Mouse (Mus musculus): ENCODE results near the gene Cflar.
"Not testable (repeated sequence)": the region's sequence is repeated elsewhere in the genome, so short reads cannot be mapped to it uniquely, and the experiment has no call there.

Gene Cflar

DNA sequence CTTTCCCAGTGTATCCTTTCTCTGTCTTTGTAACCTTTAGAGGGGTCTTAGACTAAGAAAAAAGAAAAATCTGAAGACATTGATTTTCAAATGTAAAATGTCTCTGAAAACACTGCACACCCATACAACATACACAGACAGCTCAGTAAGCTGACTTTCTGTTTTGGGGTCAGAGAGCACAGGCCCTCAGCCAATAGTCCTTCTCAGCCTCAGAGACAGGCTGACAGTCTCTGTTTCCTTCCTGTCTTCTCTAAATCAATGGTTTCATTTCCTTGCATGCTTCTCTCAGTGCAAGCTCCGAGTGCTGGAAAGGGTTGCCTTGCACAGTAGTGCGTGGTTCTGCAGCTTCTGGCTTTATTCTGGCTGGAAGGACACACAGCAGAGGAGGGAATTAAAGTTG, 62.6 kb downstream of the Cflar start:
- no peak for DNase-seq (ENCODE audit: low spot score in 2 of 2)

DNA sequence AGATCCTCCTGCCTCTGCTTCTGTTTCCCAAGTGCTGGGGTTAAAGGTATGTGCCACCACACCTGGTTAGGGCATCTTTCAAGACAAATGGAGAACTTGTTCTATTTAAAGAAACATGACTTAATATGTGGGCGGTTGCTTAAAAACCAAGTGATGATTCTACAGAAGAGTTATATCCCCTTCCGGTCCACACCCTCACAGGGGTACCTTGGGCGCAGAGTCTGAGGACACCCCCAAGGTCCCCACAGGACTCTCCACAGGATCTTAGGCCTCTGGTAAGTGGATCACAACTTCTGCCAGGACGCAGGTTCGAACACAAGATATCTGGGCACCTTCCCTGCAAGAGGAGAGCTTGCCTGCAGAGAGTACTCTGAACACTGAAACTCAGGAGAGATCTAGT, 64.1 kb downstream of the Cflar start:
- DNase-seq (ENCODE audit: low spot score in 2 of 2) = no peak

DNA sequence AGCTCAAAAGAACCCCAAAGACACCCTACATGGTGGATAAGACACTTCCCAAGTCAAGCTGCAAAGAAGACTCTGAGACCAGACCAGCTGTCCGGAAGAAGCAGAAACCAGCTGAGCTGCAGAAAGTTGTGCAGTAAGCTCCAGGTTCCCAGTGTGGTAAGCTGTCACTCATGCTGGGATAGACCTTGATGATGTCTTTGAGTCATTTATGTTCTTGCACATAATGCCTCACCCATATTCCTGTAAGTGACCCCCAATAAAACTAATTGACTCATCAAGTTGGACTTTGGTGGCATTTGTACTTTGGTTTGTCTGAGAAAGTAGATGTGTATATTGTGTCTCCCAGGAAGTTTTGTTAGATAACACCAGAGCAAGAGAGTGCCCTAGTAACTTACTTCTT, 66.3 kb downstream of the Cflar start:
- DNase-seq (ENCODE audit: low spot score in 2 of 2) = no peak

DNA sequence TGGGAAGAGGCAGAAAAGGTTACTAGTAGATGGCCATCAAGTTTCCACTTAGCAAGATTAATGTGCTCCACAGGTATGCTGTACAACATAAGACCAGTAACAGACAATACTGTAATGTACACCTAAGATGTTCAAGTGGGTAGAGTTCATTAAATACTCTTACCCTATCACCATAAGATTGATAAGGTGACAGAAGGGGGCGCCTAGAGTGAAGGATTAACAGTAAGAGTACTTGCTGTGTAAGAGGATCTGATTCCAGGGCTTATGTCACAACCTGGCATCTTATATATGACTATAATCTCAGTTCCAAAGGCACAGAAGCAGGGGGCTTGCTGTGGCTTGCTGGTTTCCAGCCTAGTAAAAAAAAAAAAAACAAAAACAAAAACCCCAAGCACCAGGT, 66.9 kb downstream of the Cflar start:
- no peak for DNase-seq (ENCODE audit: low spot score in 2 of 2)

DNA sequence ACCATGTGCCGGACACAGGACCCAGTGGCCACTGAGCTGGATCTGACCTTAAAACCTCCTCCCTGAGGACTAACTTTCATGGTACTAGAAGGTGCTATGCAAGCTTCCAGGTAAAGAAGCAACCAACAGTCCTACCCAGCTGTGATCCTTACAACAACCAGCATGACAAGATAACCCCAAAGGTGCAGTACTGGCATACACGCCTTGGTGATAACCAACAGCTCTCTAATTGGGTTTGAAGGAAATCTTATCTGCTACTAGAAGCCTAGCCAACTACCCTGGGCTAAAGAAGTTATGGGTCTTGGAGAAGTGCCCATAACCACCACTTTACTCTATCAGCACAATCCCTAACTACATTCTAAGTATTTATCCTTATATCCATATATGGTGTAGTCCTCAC, 75.0 kb downstream of the Cflar start:
- no peak for DNase-seq (ENCODE audit: low spot score in 2 of 2)

DNA sequence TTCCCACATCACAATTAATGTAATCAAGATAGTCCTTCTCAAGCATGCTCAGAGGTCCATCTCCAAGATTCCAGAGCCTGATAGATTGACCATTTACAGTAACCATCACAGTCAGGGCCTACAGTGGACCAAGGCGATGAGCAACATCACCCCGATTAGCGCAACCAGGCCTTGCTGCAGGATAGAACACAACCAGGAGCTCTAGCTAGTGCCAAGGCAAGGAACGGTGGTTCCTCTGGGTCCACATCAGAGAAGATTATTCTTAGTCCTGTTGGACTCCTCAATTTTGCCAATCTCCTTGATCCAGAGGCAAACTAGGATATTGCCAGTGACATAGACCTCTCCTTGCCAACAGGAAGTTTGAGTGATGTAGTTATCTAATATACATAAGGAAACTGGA, 77.1 kb downstream of the Cflar start:
- DNase-seq (ENCODE audit: low spot score in 2 of 2) = no peak

DNA sequence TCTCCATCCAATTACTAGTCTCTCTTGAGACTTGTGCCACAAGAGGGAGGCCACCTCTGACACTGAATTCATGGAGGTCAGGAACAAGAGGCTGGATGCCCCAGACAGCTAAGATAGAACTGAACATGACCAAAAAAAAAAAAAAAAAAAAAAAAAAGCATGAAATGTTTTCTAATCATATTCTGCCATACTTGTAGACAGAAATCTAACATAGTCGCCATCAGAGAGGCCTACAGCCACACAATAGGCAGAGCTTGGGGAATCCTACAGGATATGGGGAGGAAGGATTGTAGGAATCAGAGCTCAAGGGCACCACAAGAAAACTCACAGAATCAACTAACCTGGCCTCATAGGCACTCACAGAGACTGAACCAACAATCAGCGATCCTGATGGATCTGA, 83.4 kb downstream of the Cflar start:
- DNase-seq (ENCODE audit: low spot score in 2 of 2) = no peak

DNA sequence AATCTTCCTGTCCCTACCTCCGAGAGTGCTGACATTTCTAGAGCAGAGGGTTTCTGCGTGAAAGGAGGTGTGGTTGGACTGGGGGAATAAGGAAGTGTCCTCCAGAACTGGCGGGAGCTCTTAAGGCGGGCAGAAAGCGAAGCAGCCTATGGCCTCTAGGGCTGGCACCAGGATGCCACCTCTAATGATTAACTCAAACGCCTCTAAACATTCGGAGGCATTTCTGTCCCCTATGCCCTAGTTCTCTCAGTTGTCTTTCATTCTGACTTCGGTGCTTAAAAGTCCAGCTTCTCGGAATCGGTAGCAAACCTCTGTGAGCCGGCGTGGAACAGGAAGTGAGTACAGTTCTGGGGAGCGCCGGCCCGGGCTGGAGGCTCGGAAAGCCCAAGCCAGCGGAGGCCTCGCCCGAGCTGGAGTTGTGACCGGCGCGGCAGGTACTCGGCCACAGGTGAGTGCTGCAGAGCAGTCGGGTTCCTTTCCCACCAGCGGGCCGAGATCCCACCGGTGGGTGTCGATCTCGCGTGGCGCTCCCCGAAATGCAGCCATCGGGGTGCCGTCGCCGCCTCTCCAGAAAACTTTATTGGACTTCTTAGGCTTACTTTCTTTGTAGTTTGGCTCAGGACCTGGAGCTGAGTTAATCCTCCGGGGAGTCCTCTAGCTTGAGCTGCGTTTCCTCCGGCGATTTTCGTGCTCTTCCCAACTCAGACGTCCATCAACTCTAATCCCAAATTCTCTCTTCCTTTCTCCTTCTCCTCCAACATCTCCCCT, 84.2 kb downstream of the Cflar start, which contains the start of gene Casp8:
Gene Casp8, plus strand, starts transcription at position 84 of the 768 bp plus-strand sequence.
- no peak for DNase-seq (ENCODE audit: low spot score in 2 of 2)

DNA sequence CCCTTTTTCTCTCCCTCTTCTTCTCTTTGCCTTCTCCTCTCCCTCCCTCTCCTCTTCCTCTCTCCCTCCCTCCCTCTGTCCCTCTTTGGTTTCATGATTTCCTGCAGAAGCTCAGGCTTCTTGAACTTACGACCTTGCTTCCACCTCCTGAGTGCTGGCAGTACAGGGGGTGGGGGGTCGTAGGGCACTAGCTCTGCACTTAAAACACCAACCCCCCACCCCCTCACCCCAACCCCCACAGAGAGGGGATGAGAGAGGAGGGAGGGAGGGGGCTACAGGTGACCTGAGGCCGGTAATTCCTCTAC, 84.7 kb downstream of the Cflar start:
- DNase-seq (ENCODE audit: low spot score in 2 of 2) = no peak

DNA sequence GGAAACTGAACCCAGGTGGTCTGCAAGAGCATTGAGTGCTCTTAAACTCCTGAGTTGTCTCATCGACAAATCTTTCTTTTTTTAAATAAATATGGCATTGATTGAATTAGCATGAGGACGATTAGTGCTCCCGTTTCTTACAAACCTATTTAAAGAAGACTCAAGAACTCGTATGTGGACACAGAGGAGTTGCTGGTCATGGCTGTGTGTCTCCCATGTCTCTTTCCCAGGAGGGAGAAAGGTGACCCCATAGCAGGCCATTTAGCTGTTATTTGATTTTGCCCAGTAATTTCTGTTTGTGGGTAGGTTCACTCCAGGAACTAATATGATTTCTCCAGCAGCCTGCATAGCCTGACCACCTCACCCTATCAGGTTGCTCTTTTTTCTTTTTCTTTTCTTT, 85.5 kb downstream of the Cflar start:
- DNase-seq (ENCODE audit: low spot score in 2 of 2) = no peak

DNA sequence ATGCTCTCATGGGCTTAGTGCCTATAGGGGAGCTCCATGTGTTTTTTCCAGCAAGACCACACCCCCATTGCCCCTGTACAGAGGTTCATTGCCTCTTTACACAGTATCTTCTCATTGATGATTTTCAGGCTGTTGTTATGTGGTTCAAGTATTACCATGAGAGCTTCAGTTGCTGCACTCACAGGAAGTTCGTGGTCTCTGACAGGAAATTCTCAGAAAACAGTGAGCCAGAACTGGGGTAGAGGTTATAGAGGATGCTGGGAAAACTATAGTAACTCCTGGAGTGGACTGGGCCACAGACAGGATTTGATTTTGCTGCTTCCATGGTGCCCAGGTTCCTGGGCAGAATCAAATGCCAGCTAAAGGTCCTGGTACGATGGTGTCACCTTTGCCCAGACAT, 86.1 kb downstream of the Cflar start:
- DNase-seq (ENCODE audit: low spot score in 2 of 2) = no peak

DNA sequence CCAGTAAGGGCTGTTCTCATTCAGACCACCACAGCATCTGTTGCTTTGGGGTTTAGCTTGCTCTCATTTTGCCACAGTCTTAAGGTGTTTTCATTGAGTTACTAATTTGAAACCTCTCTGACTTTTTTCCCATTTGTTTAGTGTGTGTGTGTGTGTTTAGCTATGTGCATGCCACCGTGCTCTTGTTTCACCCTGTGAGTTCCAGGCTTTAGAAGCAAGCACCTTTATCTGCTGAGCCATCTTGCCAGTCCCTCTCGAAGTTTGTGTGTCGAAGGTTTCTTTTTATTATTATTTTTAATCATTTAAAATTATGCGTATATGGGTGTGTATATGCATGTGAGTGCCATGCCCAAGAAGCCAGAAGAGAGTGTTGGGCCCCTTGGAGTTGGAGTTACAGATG, 87.6 kb downstream of the Cflar start:
- DNase-seq (ENCODE audit: low spot score in 2 of 2) = no peak

DNA sequence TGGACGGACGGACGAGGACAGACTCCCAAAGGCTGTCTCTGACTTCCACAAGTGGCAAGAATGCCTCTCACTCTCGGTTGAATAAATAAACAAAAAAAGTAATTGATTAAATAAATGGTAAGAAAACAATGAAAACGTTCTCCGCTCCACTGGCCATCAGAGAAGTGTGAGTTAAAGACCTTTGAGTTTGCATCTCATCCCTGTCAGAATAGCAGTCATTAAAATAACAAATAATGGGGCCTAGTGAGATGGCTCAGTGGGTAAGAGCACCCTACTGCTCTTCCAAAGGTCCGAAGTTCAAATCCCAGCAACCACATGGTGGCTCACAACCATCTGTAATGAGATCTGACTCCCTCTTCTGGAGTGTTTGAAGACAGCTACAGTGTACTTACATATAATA, 89.3 kb downstream of the Cflar start:
- DNase-seq (ENCODE audit: low spot score in 2 of 2) = not testable (repeated sequence)

DNA sequence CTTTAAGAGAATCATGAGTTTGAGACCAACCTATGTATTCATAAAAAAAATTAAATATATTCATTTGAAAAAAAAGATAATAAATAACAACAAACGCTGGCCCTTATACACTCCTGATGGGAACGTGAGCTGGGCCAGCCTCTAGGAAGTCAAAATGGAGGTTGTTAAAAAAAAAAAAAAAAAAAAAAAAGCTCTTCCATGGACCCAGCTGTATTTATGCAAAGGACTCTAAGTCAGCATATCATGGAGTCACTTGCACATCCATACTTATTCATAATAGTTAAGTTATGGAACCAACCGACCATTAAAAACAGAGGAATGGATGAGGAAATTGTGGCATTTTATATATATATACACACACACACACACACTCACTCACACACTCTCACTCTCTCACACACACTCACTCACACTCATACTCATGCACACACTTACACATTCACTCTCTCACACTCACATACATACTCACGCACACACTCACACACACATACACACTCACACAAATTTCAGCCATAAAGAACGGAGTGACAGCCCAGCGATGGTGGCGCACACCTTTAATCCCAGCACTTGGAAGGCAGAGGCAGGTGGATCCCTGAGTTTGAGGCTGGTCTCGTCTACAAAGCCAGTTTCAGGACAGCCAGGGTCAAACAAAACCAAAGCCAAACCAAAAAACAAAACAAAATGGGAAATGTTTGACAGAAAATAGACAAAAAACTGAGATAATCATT, 90.4 kb downstream of the Cflar start:
- DNase-seq (ENCODE audit: low spot score in 2 of 2) = no peak

DNA sequence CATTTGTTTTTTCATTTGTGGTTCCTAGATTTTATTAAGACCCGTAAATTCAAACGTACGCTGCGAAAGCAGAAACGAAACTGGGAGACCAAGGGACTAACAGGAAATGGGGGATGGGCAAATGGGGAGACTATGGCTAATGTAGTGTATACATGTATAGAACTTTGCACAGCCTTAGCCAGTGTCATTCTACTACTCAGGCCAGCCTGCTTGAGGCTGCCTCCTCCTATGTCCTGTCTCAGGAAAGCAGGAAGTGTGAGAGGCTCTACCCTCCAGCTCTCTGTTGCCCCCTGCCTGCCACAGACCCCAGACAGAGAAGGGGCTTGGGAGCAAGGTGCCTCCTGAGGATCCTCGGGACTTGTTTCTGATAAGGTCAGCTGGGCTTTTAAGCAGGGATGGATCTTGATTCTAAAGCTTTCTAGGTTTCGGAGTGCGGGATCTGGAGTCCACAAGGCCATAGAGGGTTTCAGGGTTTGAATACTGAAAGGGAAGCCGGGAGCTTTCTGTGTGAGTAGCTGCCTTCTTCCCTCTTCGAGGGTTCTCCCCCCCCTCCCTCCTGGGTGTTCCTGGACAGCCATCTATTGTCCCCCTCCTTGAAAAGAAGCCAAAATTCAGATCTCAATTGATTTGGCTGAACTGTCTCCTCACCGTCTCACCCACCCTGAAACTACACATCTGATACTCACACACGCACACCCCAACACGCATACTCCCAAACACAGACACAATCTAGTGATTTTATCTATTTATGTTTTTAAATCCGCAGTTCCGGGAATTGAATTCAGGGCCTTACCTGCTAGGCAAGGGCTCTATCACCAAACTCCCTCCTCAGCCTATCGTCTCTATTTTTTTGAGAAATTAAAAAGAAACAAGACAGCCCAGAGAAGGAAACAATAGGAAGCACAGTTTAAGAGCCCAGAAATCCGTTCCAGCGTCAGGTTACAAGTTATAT, 91.3 kb downstream of the Cflar start:
- DNase-seq (ENCODE audit: low spot score in 2 of 2) = no peak

DNA sequence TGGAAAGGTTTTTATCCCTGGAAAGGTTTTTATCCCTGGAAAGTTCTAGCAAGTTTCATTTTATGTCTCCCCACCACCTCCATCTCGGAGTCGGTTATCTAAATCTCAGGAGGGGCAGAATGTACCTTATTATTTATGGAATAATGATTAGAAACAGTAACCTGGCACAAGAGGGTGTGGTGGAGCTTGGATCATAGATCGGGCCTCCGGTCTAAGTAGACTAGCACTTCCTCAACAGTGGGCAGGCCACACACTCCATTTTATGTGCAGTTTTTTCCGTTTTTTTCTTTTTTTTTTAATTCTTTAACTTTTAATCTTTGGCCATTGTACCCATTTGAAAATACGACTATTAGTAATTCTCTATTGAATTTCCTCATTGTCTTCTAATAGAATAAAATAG, 92.2 kb downstream of the Cflar start:
- DNase-seq (ENCODE audit: low spot score in 2 of 2) = no peak

DNA sequence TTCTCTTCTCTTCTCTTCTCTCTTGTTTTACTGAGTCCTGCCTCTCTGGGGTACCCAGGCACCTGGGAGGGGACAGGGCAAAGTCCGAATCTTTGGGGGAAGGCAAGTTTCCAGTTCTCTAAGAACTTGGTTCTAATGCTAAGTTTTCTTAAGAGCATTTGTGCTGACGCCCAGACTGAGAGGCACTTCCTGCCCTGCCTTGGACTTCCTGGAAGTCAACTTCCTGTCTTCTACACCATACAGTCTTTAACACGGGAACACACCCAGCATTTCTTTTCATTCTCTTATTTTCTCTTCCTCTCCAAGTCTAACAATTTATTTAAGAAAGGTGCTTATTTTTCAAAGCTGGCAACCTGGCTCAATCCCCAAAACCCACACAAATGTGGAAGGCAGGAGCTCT, 95.3 kb downstream of the Cflar start:
- no peak for DNase-seq (ENCODE audit: low spot score in 2 of 2)
